Mouse (Mus musculus): Measurements from ENCODE around the gene Stau1.

Stau1 gene

DNA sequence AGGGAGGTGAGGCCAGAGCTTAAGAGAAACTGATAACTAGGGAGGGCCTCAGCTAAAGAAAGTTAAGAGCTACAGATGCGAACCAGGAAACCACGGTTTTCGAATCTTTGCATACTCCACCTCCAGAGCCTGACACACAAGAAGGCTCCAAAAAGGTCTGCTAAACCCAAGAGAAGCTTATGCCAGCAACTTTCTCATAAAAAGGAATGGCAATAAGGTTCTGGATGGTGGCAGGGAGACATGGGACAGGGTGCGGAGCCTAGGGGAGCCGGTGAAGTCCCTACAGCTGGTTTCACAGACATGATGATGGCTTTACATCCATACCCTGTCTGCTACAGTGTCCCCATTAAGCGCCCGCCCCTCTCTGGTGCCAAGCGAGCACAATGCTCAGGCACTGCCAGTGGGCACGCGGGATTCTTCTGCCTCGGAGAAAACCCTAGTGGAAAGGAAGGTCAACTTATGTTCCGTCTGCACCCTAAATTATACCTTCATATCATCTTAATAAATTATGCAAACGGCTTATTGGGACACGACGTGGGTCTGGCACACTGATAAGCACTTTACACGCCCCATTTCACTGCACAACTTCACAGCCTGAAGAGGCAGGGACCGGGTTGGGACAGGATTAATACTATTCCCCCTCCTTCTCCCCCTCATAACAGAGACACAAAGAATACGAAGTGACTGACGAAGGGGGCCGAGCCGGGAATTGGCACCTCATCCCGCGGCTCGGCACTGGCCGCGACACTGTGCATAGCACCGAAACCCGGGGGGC is 891 bp downstream of the Stau1 start:
- in situ Hi-C loops (cut with MboI; ENCODE audit: unreplicated experiment in 2 of 2), result no loop called here

DNA sequence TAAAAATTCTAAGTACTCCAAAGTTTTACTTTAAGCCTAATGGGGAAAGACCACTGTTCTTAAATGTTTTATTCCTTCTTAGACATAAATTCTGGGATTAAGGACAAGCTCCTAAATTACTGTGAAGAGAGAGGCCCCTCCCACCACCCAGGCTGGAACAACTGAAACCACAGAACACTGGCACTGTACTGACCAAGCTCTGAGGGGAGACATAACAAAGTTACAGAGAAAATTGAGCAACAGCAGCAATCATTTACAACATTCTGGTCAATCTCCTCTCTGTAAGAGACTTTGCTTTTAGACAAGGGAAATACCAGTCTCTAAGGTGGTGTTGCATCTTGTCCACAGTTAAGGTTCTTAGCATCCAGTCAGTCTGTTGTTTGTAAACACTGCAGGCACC is 4.2 kb downstream of the Stau1 start:
- in situ Hi-C loops (cut with MboI; ENCODE audit: unreplicated experiment in 2 of 2), result no loop called here

DNA sequence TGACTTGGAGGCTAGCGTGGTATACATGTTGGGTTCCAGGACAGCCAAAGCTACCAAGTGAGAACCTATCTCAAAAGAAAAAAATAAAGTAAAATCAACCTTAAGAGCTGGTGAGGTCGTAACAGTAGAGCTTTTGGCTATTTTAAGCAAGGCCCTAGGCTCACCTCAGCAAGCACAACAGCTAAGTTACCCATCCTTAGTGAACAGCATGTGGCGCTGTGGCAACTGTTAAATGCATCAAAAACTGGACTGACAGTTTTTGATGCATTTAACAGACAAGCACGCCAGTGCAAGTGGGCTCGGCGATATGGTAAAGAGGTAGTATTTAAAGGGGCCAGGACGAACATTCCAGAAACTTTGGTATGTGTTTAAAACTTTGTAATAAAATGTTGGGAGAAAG is 5.2 kb downstream of the Stau1 start:
- in situ Hi-C loops (cut with MboI; ENCODE audit: unreplicated experiment in 2 of 2), result no loop called here

DNA sequence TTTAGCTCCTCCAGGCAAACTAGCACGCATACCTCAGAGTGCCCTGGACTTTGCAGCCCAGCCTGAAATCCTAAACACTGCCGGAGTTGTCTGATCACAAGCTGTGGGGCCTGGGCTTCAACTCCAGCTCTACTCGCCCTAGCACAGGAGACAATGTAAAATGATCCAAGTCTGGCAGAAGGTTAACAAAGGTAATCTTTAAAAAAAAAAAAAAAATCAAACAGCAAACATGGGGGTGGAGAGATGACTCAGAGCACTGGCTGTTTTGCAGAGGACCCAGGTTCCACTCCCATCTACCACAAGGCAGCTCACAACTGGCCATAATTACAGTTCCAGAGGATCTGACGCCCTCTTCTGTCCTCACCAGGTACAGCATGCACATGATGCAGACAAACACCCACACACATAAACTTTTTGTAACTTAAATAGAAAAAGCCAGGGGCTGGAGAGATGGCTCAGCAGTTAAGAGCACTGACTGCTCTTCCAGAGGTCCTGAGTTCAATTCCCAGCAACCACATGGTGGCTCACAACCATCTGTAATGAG is 12.7 kb downstream of the Stau1 start:
- in situ Hi-C loops (cut with MboI; ENCODE audit: unreplicated experiment in 2 of 2), result no loop called here

DNA sequence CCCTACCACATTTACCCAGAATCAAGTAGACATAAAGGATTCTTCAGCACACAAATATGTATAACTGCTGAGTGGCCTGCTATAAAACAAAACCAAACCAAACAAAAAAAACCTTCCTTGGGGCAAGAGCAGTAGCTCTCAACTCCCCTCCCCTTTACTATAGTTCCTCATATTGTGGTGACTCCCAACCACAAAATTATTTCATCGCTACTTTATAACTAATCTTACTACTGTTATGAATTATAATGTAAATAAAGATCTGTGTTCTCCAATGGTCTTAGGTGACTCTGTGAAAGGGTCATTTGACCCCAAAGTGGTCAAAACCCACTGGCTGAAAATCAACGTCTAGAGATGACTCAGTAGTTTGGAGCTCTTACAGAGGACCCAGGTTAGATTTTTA is 15.9 kb downstream of the Stau1 start:
- in situ Hi-C loops (cut with MboI; ENCODE audit: unreplicated experiment in 2 of 2), result no loop called here

- in situ Hi-C loops (cut with MboI; ENCODE audit: unreplicated experiment in 2 of 2), result no loop called here
These were observed 18.6 kb downstream of the Stau1 start for GRCm38 (mm10) chr2:166977490-166977889.

GRCm38 (mm10) chr2:166976356-166976755 is 19.7 kb downstream of the Stau1 start:
- in situ Hi-C loops (cut with MboI; ENCODE audit: unreplicated experiment in 2 of 2), result no loop called here

GRCm38 (mm10) chr2:166974177-166974872 is 21.8 kb downstream of the Stau1 start:
- in situ Hi-C loops (cut with MboI; ENCODE audit: unreplicated experiment in 2 of 2), result no loop called here

DNA sequence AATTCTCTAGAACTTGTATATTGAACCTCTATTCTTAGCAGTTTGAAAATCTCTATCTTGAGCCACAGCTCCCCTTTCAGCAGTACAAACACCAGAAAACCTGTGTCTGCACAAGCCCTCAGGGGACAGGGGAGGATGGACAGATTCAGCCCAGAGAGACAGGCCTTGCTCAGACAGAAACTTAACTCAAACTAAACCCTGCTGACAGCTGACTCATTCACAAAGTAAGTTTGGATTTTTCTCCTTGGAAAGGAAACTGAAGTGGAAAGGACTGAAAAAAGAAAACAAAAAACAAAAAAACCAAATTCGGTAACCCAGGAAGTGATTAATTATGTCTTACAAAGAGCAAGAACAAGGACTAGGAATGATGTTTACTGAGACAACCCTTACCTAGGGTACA is 22.9 kb downstream of the Stau1 start:
- in situ Hi-C loops (cut with MboI; ENCODE audit: unreplicated experiment in 2 of 2), result no loop called here

- in situ Hi-C loops (cut with MboI; ENCODE audit: unreplicated experiment in 2 of 2), result no loop called here
These were observed 31.3 kb downstream of the Stau1 start for GRCm38 (mm10) chr2:166964773-166965172.

DNA sequence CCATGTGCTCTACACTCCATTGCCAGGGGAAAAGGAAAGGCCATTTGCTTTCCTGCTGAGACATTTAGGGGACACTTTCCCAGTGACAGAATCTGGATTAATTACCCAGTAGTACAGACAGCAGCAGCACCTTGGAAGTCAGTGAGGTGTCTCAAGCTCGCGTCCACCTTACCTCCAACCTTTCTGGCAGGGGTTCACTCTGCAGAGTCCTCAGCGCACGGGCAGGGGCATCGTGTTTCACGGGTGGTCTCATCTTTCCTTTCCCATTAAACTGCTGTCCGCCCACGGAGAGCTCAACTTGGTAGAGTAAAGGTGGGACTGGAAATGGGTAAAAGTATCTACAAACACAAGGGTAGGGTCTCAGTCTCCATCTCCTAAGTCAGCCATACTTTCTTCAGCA is 32.8 kb downstream of the Stau1 start:
- in situ Hi-C loops (cut with MboI; ENCODE audit: unreplicated experiment in 2 of 2), result no loop called here

GRCm38 (mm10) chr2:166960648-166961330 is 35.3 kb downstream of the Stau1 start:
- in situ Hi-C loops (cut with MboI; ENCODE audit: unreplicated experiment in 2 of 2), result no loop called here

DNA sequence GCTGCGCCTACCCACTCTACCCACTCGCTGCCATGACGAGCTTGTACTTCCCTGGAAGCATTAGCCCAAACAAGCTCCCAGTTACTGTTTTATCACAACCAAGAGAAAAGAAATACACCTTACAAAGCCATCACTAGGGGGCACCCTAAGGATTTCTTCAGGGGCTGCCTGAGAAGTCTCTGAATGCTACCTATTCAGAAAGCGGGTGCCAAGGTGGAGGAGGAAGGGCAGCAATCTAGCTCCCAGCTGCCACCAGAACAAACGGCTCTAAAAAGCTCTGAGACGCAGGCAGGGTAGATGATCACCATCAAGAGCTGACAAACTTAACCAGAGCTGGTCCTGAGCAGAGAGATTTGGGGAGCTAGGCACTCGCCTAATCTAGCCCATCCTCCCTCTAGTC is 39.3 kb downstream of the Stau1 start:
- in situ Hi-C loops (cut with MboI; ENCODE audit: unreplicated experiment in 2 of 2), result loop anchor here (5.0 kb wide), 1 partner anchor 45 kb away; no protein-coding TSS in a partner anchor

GRCm38 (mm10) chr2:166952151-166952550 is 43.9 kb downstream of the Stau1 start:
- in situ Hi-C loops (cut with MboI; ENCODE audit: unreplicated experiment in 2 of 2), result no loop called here

- in situ Hi-C loops (cut with MboI; ENCODE audit: unreplicated experiment in 2 of 2), result no loop called here
These were observed 45.0 kb downstream of the Stau1 start for GRCm38 (mm10) chr2:166950853-166951648.

DNA sequence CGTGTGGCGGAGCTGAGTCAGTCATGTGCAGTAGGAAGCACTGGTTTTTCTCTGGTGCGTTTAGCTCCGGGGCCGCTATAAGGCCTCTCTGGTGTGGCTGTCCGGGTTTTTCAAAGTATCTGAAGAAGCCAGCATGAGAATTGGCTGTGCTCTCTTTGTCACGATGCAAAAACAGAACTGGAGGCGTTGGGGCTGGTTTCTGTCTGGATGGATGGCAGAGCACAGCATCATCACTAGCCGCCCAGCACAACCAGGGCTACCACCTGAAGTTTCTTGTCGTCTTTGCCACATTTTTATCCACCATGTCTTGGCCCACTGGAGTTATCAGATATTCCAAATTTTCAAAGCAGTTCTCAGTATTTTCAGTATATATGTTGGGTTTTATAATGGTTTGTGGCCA is 47.2 kb downstream of the Stau1 start:
- in situ Hi-C loops (cut with MboI; ENCODE audit: unreplicated experiment in 2 of 2), result no loop called here

DNA sequence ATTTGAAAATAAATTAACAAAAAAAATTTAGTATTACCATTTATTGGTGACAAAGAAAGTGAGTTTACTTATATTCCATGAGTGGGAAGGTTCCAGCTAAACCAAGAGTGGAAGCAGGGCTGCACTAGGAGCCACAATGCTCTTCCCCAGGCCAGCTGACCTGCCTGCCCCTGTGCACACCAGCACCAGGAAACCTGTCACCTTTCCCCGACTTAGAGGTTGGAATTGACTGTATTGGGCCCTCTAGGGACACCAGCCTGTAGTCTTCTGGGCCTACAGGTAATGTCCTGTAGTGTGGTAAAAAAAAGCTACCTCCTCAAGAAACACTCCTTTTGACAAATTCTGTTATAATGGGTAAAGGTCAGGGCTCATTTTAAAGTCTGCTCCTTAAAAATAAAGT is 47.9 kb downstream of the Stau1 start:
- in situ Hi-C loops (cut with MboI; ENCODE audit: unreplicated experiment in 2 of 2), result no loop called here

DNA sequence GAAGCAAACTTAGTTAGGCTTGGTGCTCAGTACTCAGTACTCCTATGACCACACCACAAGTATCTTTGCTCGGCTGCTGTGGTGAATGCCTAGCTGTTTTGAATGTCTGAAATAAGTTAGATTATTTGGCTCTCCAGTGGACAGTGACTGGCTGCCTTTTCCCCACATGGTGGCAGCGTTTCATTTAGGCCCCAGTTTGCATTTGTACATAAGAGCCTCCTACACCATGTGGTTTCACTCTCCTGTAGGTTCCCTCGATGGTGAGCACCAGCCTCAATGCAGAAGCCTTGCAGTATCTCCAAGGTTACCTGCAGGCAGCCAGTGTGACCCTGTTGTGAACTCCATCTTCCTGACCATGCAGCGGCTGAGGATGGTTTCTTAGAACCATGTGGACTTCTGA is 50.6 kb downstream of the Stau1 start:
- in situ Hi-C loops (cut with MboI; ENCODE audit: unreplicated experiment in 2 of 2), result no loop called here

- in situ Hi-C loops (cut with MboI; ENCODE audit: unreplicated experiment in 2 of 2), result no loop called here
These were observed 51.8 kb downstream of the Stau1 start for GRCm38 (mm10) chr2:166944346-166944745.

DNA sequence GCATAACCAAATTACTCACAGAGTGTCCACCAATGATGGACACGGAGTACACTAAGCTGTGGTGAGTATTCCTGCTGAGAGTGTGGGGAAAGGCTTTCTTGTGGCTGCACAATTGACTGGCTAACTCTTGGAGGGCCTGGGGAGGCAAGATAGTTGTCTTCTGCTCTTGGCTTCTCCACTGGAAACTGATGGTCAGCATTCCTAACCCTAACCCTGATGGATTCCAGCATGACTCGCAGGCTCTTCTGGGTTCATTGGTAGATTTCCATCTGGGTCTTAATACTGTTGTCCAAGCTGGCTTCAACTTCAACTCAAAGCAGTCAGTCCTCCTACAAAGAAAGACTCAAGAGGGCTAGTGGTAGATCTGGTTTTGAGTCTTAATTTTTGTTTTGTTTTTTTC is 53.0 kb downstream of the Stau1 start:
- in situ Hi-C loops (cut with MboI; ENCODE audit: unreplicated experiment in 2 of 2), result no loop called here

GRCm38 (mm10) chr2:166936166-166936565 is 59.9 kb downstream of the Stau1 start:
- in situ Hi-C loops (cut with MboI; ENCODE audit: unreplicated experiment in 2 of 2), result no loop called here
